Mouse (Mus musculus) NIH3T3 (cell line): ENCODE results near the gene Mipep.

Experiments used
- DNase-seq: peaks from one replicate; pipeline ENCODE4 v3.0.0-alpha.2; 2012; ENCODE audit warnings: low read depth

The Mipep gene

GRCm38 (mm10) chr14:60757265-60757664 is 27.1 kb upstream of the Mipep start:
- no peak for DNase-seq

- no peak for DNase-seq
These were observed 26.7 kb upstream of the Mipep start for GRCm38 (mm10) chr14:60757722-60758121.

GRCm38 (mm10) chr14:60759097-60759496 is 25.3 kb upstream of the Mipep start:
- no peak for DNase-seq

- no peak for DNase-seq
These were observed 22.6 kb upstream of the Mipep start for GRCm38 (mm10) chr14:60761801-60762200.

GRCm38 (mm10) chr14:60762754-60763153 is 21.6 kb upstream of the Mipep start:
- DNase-seq = no peak

- no peak for DNase-seq
These were observed 20.6 kb upstream of the Mipep start for GRCm38 (mm10) chr14:60763746-60764145.

GRCm38 (mm10) chr14:60764526-60764925 is 19.8 kb upstream of the Mipep start:
- DNase-seq = no peak

- no peak for DNase-seq
These were observed 19.3 kb upstream of the Mipep start for GRCm38 (mm10) chr14:60765025-60765424.

- no peak for DNase-seq
These were observed 16.5 kb upstream of the Mipep start, which contains the start of gene C1qtnf9 for GRCm38 (mm10) chr14:60767884-60768283. TSS of gene C1qtnf9 (plus strand) at chr14:60768134.

- DNase-seq = no peak
These were observed 15.0 kb upstream of the Mipep start for GRCm38 (mm10) chr14:60769340-60769739.

- DNase-seq = no peak
These were observed 13.8 kb upstream of the Mipep start for GRCm38 (mm10) chr14:60770594-60770993.

GRCm38 (mm10) chr14:60771057-60771456 is 13.3 kb upstream of the Mipep start:
- DNase-seq = peak; percentile 60

- DNase-seq = no peak
These were observed 10.9 kb upstream of the Mipep start for GRCm38 (mm10) chr14:60773476-60773875.

GRCm38 (mm10) chr14:60776521-60776920 is 7.9 kb upstream of the Mipep start:
- no peak for DNase-seq

- DNase-seq = peak; percentile 28
These were observed 6.9 kb upstream of the Mipep start for GRCm38 (mm10) chr14:60777485-60777919.

- no peak for DNase-seq
These were observed 5.2 kb upstream of the Mipep start for GRCm38 (mm10) chr14:60779198-60779597.

- no peak for DNase-seq
These were observed 2.2 kb upstream of the Mipep start for GRCm38 (mm10) chr14:60782121-60782656.

- DNase-seq = no peak
These were observed 1.2 kb upstream of the Mipep start for GRCm38 (mm10) chr14:60783196-60783595.

GRCm38 (mm10) chr14:60790103-60790502 is 5.7 kb downstream of the Mipep start:
- DNase-seq = peak; percentile 66

GRCm38 (mm10) chr14:60796600-60797322 is 12.4 kb downstream of the Mipep start:
- no peak for DNase-seq

GRCm38 (mm10) chr14:60797596-60797995 is 13.2 kb downstream of the Mipep start:
- DNase-seq = no peak

- DNase-seq = no peak
These were observed 14.3 kb downstream of the Mipep start for GRCm38 (mm10) chr14:60798721-60799120.
